Mouse (Mus musculus): ENCODE data around the gene Zswim8. TPM values are rescaled to one million over a fixed set of nuclear protein-coding genes. Genes with fewer than 3 reads are reported as not detected.
A peak's percentile ranks its signal among the peaks of the same experiment; 100 is the strongest.

The Zswim8 gene
- polyA plus RNA-seq, 1 experiment from 2014 or later: 30.3 TPM

DNA sequence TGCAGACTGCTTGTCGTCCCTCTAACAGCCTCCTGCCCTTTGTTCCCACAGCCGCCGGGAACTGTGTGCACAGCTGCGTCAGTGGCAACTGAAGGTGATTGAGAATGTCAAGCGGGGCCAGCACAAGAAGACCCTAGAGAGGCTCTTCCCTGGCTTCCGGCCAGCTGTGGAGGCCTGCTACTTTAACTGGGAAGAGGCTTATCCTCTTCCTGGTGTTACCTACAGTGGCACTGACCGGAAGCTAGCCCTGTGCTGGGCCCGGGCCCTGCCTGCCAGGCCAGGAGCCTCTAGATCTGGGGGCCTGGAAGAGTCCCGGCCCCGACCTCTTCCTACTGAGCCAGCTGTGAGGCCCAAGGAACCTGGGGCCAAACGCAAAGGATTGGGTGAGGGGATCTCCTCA lies 6.5 kb downstream of the Zswim8 start:
- Histone ChIP-seq H3K27ac (ENCODE audit: low read depth) (no peak overlapping the region), H3K4me3 (ENCODE audit: low read depth, low read length) (no peak overlapping the region), H3K27me3 (replicated peaks; ENCODE audit: control insufficient read depth, insufficient read depth, low read length) (no peaks in the 10 kb centered on the region), H3K4me2 (ENCODE audit: low read length) (no peak overlapping the region), H3K4me1 (replicated peaks; ENCODE audit: control insufficient read depth, insufficient read depth, low read length) (peaks cover 4% of the 10 kb centered on the region), H3K9ac (ENCODE audit: low read length) (no peak overlapping the region), H3K36me3 (ENCODE audit: control insufficient read depth, insufficient read depth, low read length) (peaks cover 87% of the 10 kb centered on the region), H3K9me3 (ENCODE audit: control insufficient read depth, low read length) (no peaks in the 10 kb centered on the region)
- 73% methylated on average over 11 of the region's 11 CpGs for WGBS
- no peak for ATAC-seq (replicated peaks; ENCODE audit: low FRiP score, low TSS enrichment, low read depth)
- DNase-seq (ENCODE audit: low spot score): no peak

DNA sequence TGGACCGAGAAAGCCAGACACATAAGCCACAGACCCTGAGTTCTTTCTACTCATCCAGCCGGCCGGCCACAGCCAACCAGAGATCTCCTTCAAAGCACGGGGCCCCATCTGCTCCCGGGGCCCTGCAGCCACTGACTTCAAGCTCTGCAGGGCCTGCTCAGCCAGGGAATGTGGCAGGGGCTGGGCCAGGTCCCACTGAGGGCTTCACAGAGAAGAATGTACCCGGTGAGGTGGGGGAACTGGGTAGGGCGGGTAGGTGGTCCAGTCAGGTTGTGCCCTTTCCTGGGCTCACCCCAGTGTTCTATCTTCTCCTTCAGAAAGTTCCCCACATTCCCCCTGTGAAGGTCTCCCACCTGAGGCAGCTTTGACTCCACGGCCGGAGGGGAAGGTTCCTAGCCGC lies 11.1 kb downstream of the Zswim8 start:
- Histone ChIP-seq H3K27ac (ENCODE audit: low read depth) (no peak overlapping the region), H3K27me3 (replicated peaks; ENCODE audit: control insufficient read depth, insufficient read depth, low read length) (no peaks in the 10 kb centered on the region), H3K9ac (ENCODE audit: low read length) (no peak overlapping the region), H3K4me2 (ENCODE audit: low read length) (no peak overlapping the region), H3K36me3 (ENCODE audit: control insufficient read depth, insufficient read depth, low read length) (peaks cover 98% of the 10 kb centered on the region), H3K9me3 (ENCODE audit: control insufficient read depth, low read length) (no peaks in the 10 kb centered on the region), H3K4me1 (replicated peaks; ENCODE audit: control insufficient read depth, insufficient read depth, low read length) (no peaks in the 10 kb centered on the region), H3K4me3 (ENCODE audit: low read depth, low read length) (no peak overlapping the region)
- no peak for ATAC-seq (replicated peaks; ENCODE audit: low FRiP score, low TSS enrichment, low read depth)
- no peak for DNase-seq (ENCODE audit: low spot score)
- WGBS: 88% methylated on average over 10 of the region's 10 CpGs

DNA sequence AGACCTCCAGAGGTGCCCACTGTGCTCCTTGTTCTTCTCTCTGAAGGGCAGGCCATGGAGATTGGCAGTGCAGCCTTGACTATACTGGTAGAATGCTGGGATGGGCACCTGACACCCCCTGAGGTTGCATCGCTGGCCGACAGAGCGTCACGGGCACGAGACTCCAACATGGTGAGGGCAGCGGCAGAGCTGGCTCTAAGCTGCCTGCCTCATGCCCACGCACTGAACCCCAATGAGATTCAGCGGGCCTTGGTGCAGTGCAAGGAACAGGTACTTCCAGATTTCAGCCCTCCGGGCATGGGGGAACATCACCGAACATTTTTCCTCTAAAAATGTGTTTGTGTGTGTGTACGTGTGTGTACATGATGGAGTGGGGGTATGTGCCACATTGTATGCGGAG lies 12.4 kb downstream of the Zswim8 start:
- H3K4me1 ChIP-seq (replicated peaks; ENCODE audit: control insufficient read depth, insufficient read depth, low read length): no peaks in the 10 kb centered on the region
- no peak overlapping the region for H3K4me3 ChIP-seq (ENCODE audit: low read depth, low read length)
- H3K9me3 ChIP-seq (ENCODE audit: control insufficient read depth, low read length): no peaks in the 10 kb centered on the region
- WGBS: 92% methylated on average over 12 of the region's 12 CpGs
- no peak overlapping the region for H3K9ac ChIP-seq (ENCODE audit: low read length)
- no peak overlapping the region for H3K27ac ChIP-seq (ENCODE audit: low read depth)
- H3K4me2 ChIP-seq (ENCODE audit: low read length): no peak overlapping the region
- H3K27me3 ChIP-seq (replicated peaks; ENCODE audit: control insufficient read depth, insufficient read depth, low read length): no peaks in the 10 kb centered on the region
- ATAC-seq (replicated peaks; ENCODE audit: low FRiP score, low TSS enrichment, low read depth): no peak
- no peak for DNase-seq (ENCODE audit: low spot score)
- peaks cover 97% of the 10 kb centered on the region for H3K36me3 ChIP-seq (ENCODE audit: control insufficient read depth, insufficient read depth, low read length)

DNA sequence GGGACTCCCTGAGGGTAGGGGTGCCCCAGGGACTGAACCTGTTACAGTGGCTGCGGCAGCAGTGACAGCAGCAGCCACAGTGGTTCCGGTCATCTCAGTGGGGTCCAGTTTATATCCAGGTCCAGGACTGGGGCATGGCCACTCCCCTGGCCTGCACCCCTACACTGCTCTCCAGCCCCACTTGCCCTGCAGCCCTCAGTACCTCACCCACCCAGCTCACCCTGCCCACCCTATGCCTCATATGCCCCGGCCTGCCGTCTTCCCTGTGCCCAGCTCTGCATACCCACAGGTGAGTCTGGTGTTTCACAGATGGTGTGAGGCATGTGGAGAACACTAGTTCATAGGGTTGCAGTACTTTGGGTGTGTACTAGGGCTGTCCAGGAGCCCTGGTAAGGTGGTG lies 14.0 kb downstream of the Zswim8 start:
- H3K4me2 ChIP-seq (ENCODE audit: low read length): no peak overlapping the region
- no peak overlapping the region for H3K27ac ChIP-seq (ENCODE audit: low read depth)
- H3K4me1 ChIP-seq (replicated peaks; ENCODE audit: control insufficient read depth, insufficient read depth, low read length): no peaks in the 10 kb centered on the region
- no peak for DNase-seq (ENCODE audit: low spot score)
- peaks cover 94% of the 10 kb centered on the region for H3K36me3 ChIP-seq (ENCODE audit: control insufficient read depth, insufficient read depth, low read length)
- no peaks in the 10 kb centered on the region for H3K9me3 ChIP-seq (ENCODE audit: control insufficient read depth, low read length)
- H3K27me3 ChIP-seq (replicated peaks; ENCODE audit: control insufficient read depth, insufficient read depth, low read length): no peaks in the 10 kb centered on the region
- no peak overlapping the region for H3K4me3 ChIP-seq (ENCODE audit: low read depth, low read length)
- no peak overlapping the region for H3K9ac ChIP-seq (ENCODE audit: low read length)
- WGBS: 92% methylated on average over 4 of the region's 4 CpGs
- peak; percentile 37; the same call in 1 of the 2 replicates for ATAC-seq (replicated peaks; ENCODE audit: low FRiP score, low TSS enrichment, low read depth)

DNA sequence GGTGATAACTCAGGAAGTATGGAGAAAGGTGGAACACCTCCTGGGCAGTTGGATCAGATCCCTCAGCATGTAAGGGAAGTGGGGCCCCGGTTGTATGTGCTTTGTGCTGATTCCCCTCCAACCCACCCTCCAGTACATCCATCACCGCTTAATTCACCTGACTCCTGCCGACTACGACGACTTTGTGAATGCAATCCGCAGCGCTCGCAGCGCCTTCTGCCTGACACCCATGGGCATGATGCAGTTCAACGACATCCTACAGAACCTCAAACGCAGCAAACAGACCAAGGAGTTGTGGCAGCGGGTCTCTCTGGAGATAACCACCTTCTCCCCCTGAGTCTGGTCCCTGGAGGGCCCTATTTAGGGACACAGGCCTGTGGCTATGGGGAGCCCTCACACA lies 15.7 kb downstream of the Zswim8 start:
- Histone ChIP-seq H3K36me3 (ENCODE audit: control insufficient read depth, insufficient read depth, low read length) (peaks cover 94% of the 10 kb centered on the region), H3K4me3 (ENCODE audit: low read depth, low read length) (no peak overlapping the region), H3K4me1 (replicated peaks; ENCODE audit: control insufficient read depth, insufficient read depth, low read length) (no peaks in the 10 kb centered on the region), H3K9me3 (ENCODE audit: control insufficient read depth, low read length) (no peaks in the 10 kb centered on the region), H3K27ac (ENCODE audit: low read depth) (no peak overlapping the region), H3K27me3 (replicated peaks; ENCODE audit: control insufficient read depth, insufficient read depth, low read length) (no peaks in the 10 kb centered on the region), H3K4me2 (ENCODE audit: low read length) (no peak overlapping the region), H3K9ac (ENCODE audit: low read length) (no peak overlapping the region)
- no peak for DNase-seq (ENCODE audit: low spot score)
- 88% methylated on average over 12 of the region's 12 CpGs for WGBS
- no peak for ATAC-seq (replicated peaks; ENCODE audit: low FRiP score, low TSS enrichment, low read depth)

DNA sequence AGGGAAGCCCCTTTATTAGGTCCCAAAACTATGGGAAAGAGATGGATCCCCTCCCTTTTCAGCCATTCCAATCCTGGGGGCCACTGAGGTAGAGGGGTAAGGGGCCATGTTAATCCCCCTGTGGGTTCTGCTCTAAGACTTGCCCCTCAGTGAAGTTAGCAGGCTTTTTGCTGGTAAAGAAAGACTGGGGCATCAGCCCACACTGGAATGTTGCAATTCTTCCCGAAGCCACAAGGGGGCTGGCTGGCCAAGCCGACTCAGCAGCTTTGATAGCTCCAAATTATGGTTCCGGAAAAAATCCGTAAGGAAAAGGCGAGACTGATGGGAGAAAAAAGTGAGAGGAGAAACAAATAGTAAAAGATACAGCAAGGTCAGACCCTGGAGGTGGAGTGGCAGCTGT lies 16.7 kb downstream of the Zswim8 start:
- no peak overlapping the region for H3K9ac ChIP-seq (ENCODE audit: low read length)
- no peak overlapping the region for H3K4me2 ChIP-seq (ENCODE audit: low read length)
- ATAC-seq (replicated peaks; ENCODE audit: low FRiP score, low TSS enrichment, low read depth): no peak; the same call in 1 of the 2 replicates
- DNase-seq (ENCODE audit: low spot score): peak; percentile 78
- 20% methylated on average over 5 of the region's 5 CpGs for WGBS
- no peak overlapping the region for H3K4me3 ChIP-seq (ENCODE audit: low read depth, low read length)
- H3K27me3 ChIP-seq (replicated peaks; ENCODE audit: control insufficient read depth, insufficient read depth, low read length): no peaks in the 10 kb centered on the region
- H3K4me1 ChIP-seq (replicated peaks; ENCODE audit: control insufficient read depth, insufficient read depth, low read length): no peaks in the 10 kb centered on the region
- no peak overlapping the region for H3K27ac ChIP-seq (ENCODE audit: low read depth)
- no peaks in the 10 kb centered on the region for H3K9me3 ChIP-seq (ENCODE audit: control insufficient read depth, low read length)
- peaks cover 94% of the 10 kb centered on the region for H3K36me3 ChIP-seq (ENCODE audit: control insufficient read depth, insufficient read depth, low read length)

DNA sequence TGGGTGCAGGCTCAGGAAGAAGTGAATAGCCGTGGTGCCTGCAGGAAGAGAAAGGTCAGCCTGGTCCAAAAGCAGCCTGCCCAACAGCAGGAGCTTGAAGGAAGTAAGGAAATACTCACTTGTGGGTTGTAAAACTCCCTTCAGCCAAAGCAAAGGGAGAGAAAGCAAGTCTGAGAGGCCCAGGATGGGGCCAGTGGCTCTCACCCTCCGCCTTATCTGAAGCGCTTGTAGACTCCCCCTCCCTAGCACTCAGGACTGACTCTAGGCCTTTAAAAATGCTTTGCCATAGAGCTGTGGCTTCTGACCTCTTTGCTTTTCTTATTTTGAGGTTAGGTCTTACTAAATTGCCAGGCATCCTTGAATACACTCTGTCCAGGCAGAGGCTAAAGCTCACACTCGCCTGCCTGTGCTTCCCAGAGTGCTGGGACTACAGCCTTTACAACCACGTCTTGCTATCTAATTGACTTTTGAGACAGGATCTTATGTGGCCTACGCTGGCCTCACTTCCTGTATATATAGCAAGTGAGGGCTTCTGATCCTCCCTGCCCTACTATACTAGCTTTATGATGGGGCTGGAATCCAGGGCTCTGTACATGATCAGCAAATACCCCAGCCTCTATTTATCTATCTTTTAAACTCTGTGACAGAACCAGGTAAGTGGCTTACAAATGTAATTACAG lies 18.4 kb downstream of the Zswim8 start:
- Histone ChIP-seq H3K9ac (ENCODE audit: low read length) (no peak overlapping the region), H3K36me3 (ENCODE audit: control insufficient read depth, insufficient read depth, low read length) (peaks cover 96% of the 10 kb centered on the region), H3K4me3 (ENCODE audit: low read depth, low read length) (no peak overlapping the region), H3K27me3 (replicated peaks; ENCODE audit: control insufficient read depth, insufficient read depth, low read length) (no peaks in the 10 kb centered on the region), H3K9me3 (ENCODE audit: control insufficient read depth, low read length) (no peaks in the 10 kb centered on the region), H3K4me2 (ENCODE audit: low read length) (no peak overlapping the region), H3K4me1 (replicated peaks; ENCODE audit: control insufficient read depth, insufficient read depth, low read length) (no peaks in the 10 kb centered on the region), H3K27ac (ENCODE audit: low read depth) (0 out of 2 replicates have a peak overlapping the region, but pooled peaks have one; percentile 7)
- 49% methylated on average over 6 of the region's 6 CpGs for WGBS
- peak; percentile 58 for DNase-seq (ENCODE audit: low spot score)
- no peak for ATAC-seq (replicated peaks; ENCODE audit: low FRiP score, low TSS enrichment, low read depth)

DNA sequence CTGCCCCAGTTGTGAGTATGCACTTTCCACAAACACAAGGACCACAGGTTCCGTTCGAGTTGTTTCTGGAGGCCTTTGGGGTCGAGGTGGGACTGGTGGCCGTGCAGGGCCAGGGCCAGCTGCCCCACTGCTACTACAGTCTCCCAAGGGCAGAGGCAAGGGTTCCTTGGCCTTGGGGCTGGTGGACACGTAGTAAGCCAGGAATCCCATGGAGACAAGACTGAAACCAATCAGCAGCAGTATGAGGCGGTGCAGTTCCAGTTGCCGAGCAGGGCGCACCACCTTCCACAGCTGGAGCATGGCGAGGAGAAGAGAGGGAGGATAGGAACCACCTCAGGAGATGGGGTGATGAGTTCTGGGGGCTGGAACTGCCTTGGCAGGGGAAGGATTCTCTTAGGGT lies 22.5 kb downstream of the Zswim8 start:
- no peak for DNase-seq (ENCODE audit: low spot score)

More for the DNA sequence above, 22.5 kb downstream of the Zswim8 start:
- Histone ChIP-seq H3K36me3 (ENCODE audit: control insufficient read depth, insufficient read depth, low read length) (peaks cover 70% of the 10 kb centered on the region), H3K4me1 (replicated peaks; ENCODE audit: control insufficient read depth, insufficient read depth, low read length) (peaks cover 15% of the 10 kb centered on the region), H3K27me3 (replicated peaks; ENCODE audit: control insufficient read depth, insufficient read depth, low read length) (no peaks in the 10 kb centered on the region), H3K9ac (ENCODE audit: low read length) (no peak overlapping the region), H3K9me3 (ENCODE audit: control insufficient read depth, low read length) (no peaks in the 10 kb centered on the region), H3K4me2 (ENCODE audit: low read length) (no peak overlapping the region), H3K4me3 (ENCODE audit: low read depth, low read length) (no peak overlapping the region), H3K27ac (ENCODE audit: low read depth) (no peak overlapping the region)
- WGBS: 94% methylated on average over 9 of the region's 9 CpGs
- ATAC-seq (replicated peaks; ENCODE audit: low FRiP score, low TSS enrichment, low read depth): no peak

Measured in intestine, embryonic 14.5 days (tissue).